Mouse (Mus musculus) liver, embryonic 14.5 days (tissue): ENCODE data around the gene 2610301B20Rik. TPM values are rescaled to one million over a fixed set of nuclear protein-coding genes. Genes with fewer than 3 reads are reported as not detected.
"Not testable (repeated sequence)": the region's sequence is repeated elsewhere in the genome, so short reads cannot be mapped to it uniquely, and the experiment has no call there.

Source experiments
- ATAC-seq: fragments of 200-750 bp; cut with Nextera tagmentation; 2 replicates; pipeline ENCODE4 v1.8.0; 2017; ENCODE audit warnings: moderate number of reproducible peaks, mild to moderate bottlenecking, moderate library complexity; ENCODE audit not compliant: insufficient read depth
- DNase-seq, 3 experiments: peaks; one replicate each; pipeline ENCODE4 v3.0.0-alpha.2; 2012 to 2013; ENCODE audit warnings: low read depth in 3 of 3, low spot score in 3 of 3
- H3K27ac ChIP-seq: fragments of 300-500 bp; sonication (generic); 2 replicates; pipeline ENCODE4 v1.5.1; 2014; ENCODE audit warnings: moderate library complexity, mild to moderate bottlenecking, control low read depth, inconsistent platforms
- H3K27me3 ChIP-seq: fragments of 300-500 bp; sonication (generic); 2 replicates; pipeline ENCODE4 v1.6.1; 2014; ENCODE audit warnings: mild to moderate bottlenecking, low read length, moderate library complexity; ENCODE audit not compliant: control insufficient read depth, insufficient read depth
- H3K36me3 ChIP-seq: fragments of 300-500 bp; sonication (generic); replicated peaks from 2 replicates; pipeline ENCODE4 v1.6.1; 2014; ENCODE audit warnings: low read depth; ENCODE audit not compliant: control insufficient read depth, insufficient read depth
- H3K4me1 ChIP-seq, 2 experiments: fragments of 200-500 bp in 1 of 2; fragments of 300-500 bp in 1 of 2; sonication (generic) in 1 of 2; replicated peaks; 2 replicates each; pipeline ENCODE4 v1.6.1; 2012 to 2014; ENCODE audit warnings: antibody characterized with exemption in 1 of 2, inconsistent platforms in 1 of 2, low read length in 1 of 2; ENCODE audit not compliant: control insufficient read depth in 2 of 2, insufficient read depth in 2 of 2
- H3K4me2 ChIP-seq: fragments of 300-500 bp; sonication (generic); 2 replicates; pipeline ENCODE4 v1.6.1; 2014; ENCODE audit warnings: low read depth, mild to moderate bottlenecking, control low read depth, moderate library complexity
- H3K4me3 ChIP-seq, 2 experiments: fragments of 200-500 bp in 1 of 2; fragments of 300-500 bp in 1 of 2; sonication (generic) in 1 of 2; 2 replicates each; pipeline ENCODE4 v1.5.1; 2012 to 2014; ENCODE audit warnings: low read depth in 2 of 2, low read length in 2 of 2, mild to moderate bottlenecking in 2 of 2, control low read depth in 1 of 2, inconsistent platforms in 1 of 2, moderate library complexity in 1 of 2; ENCODE audit not compliant: insufficient read depth in 1 of 2
- H3K9ac ChIP-seq: fragments of 300-500 bp; sonication (generic); replicated peaks from 2 replicates; pipeline ENCODE4 v1.6.1; 2014; ENCODE audit warnings: mild to moderate bottlenecking, control low read depth, moderate library complexity
- H3K9me3 ChIP-seq: fragments of 300-500 bp; sonication (generic); 2 replicates; pipeline ENCODE4 v1.6.1; 2016; ENCODE audit warnings: low read length, mixed read lengths; ENCODE audit not compliant: control insufficient read depth
- CTCF ChIP-seq: IDR thresholded peaks from 2 replicates; pipeline ENCODE4 v1.5.1; 2016; ENCODE audit warnings: antibody characterized with exemption, low read depth, control low read depth
- EP300 ChIP-seq: IDR thresholded peaks from 2 replicates; pipeline ENCODE4 v1.6.1; 2016; ENCODE audit warnings: antibody characterized with exemption, low read depth
- WGBS: fragments of 180-500 bp; shearing (Covaris S2); extraction: QIAGEN DNeasy Blood & Tissue Kit; methylation state at CpG from one replicate; pipeline ENCODE4 v1.1.7; 2014; ENCODE audit not compliant: insufficient replicate concordance; 5-methylcytosine and 5-hydroxymethylcytosine counted together
- polyA plus RNA-seq, 2 experiments: library from polyadenylated mRNA; depleted of rRNA in 1 of 2; stranded (reverse) in 1 of 2; unstranded in 1 of 2; fragments of >200 nt; fragmentation: Nextera tagmentation in 1 of 2; extraction: Ambion mirVana in 1 of 2; gene quantifications; 2 replicates each; pipeline versions ENCODE4 v1.2.1 to v1.2.3; 2012 to 2014

The 2610301B20Rik gene
- polyA plus RNA-seq, 2 experiments, result 6.2 to 10.0 TPM

GRCm38 (mm10) chr4:10905234-10905801 lies 31.0 kb downstream of the 2610301B20Rik start:
- ATAC-seq, result peak; percentile 35; the same call in 1 of the 2 replicates
- H3K4me2 ChIP-seq, result peak overlapping the region; percentile 8; the same call in 1 of the 2 replicates
- H3K4me1 ChIP-seq, result 0 out of 4 replicates have a peak, but pooled peaks cover 0 to 2% of the 10 kb centered on the region in 2 experiments
- TF ChIP-seq CTCF (no peak), EP300 (no peak)
- H3K9ac ChIP-seq, result no peak overlapping the region
- no peak overlapping the region for H3K27ac ChIP-seq
- H3K4me3 ChIP-seq, result no peak overlapping the region
- no peak for DNase-seq
- no peaks in the 10 kb centered on the region for H3K36me3 ChIP-seq
- H3K9me3 ChIP-seq, result no peaks in the 10 kb centered on the region
- no peaks in the 10 kb centered on the region for H3K27me3 ChIP-seq
- 16% methylated on average over 13 of the region's 13 CpGs for WGBS

- DNase-seq, result not testable (repeated sequence)
Measured at GRCm38 (mm10) chr4:10911417-10911816, 37.1 kb downstream of the 2610301B20Rik start.

GRCm38 (mm10) chr4:10911909-10912478 lies 37.7 kb downstream of the 2610301B20Rik start:
- ATAC-seq (no peak), DNase-seq (no peak)
- TF ChIP-seq CTCF (no peak), EP300 (no peak)
- Histone ChIP-seq H3K4me2 (no peak overlapping the region), H3K9ac (no peak overlapping the region), H3K36me3 (no peaks in the 10 kb centered on the region), H3K27me3 (no peaks in the 10 kb centered on the region), H3K9me3 (no peaks in the 10 kb centered on the region), H3K4me1 (peaks cover 28 to 37% of the 10 kb centered on the region in 2 experiments), H3K4me3 (no peak overlapping the region), H3K27ac (no peak overlapping the region)
- WGBS, result 55% methylated on average over 6 of the region's 6 CpGs

More at GRCm38 (mm10) chr4:10911417-10911816, 37.1 kb downstream of the 2610301B20Rik start:
- H3K27me3 ChIP-seq, H3K9ac ChIP-seq, ATAC-seq, H3K9me3 ChIP-seq, H3K4me3 ChIP-seq, H3K27ac ChIP-seq, H3K4me2 ChIP-seq, H3K36me3 ChIP-seq: not testable (repeated sequence)
- H3K4me1 ChIP-seq, result peaks cover 28 to 37% of the 10 kb centered on the region in 2 experiments
- WGBS, result 58% methylated on average over 7 of the region's 7 CpGs

GRCm38 (mm10) chr4:10912611-10913301 lies 38.5 kb downstream of the 2610301B20Rik start:
- Histone ChIP-seq H3K9me3 (no peaks in the 10 kb centered on the region), H3K4me3 (no peak overlapping the region), H3K9ac (no peak overlapping the region), H3K27me3 (no peaks in the 10 kb centered on the region), H3K27ac (no peak overlapping the region), H3K4me2 (no peak overlapping the region), H3K36me3 (no peaks in the 10 kb centered on the region), H3K4me1 (peaks cover 28 to 37% of the 10 kb centered on the region in 2 experiments)
- ATAC-seq (0 out of 2 replicates have a peak, but pooled peaks have one; percentile 17), DNase-seq (peak; percentile 76 to 83 (median 80))
- WGBS, result 30% methylated on average over 7 of the region's 7 CpGs
- TF ChIP-seq CTCF, result peak; percentile 88
- no peak for TF ChIP-seq EP300

- Histone ChIP-seq H3K4me2 (no peak overlapping the region), H3K27ac (peak overlapping the region; percentile 94; the same call in 1 of the 2 replicates), H3K9ac (no peak overlapping the region), H3K27me3 (no peaks in the 10 kb centered on the region), H3K4me1 (peaks cover 28 to 37% of the 10 kb centered on the region in 2 experiments), H3K4me3 (no peak overlapping the region), H3K9me3 (no peaks in the 10 kb centered on the region), H3K36me3 (no peaks in the 10 kb centered on the region)
- TF ChIP-seq CTCF (no peak), EP300 (no peak)
- ATAC-seq, result no peak
- 92% methylated on average over 3 of the region's 3 CpGs for whole genome bisulfite sequencing
- DNase-seq, result no peak
Measured at GRCm38 (mm10) chr4:10913409-10913808, 39.1 kb downstream of the 2610301B20Rik start.
